Mouse (Mus musculus) bone marrow, adult 2 months (tissue): ENCODE data around the gene Wdhd1.

Experiments used
- CTCF ChIP-seq: fragments of 200-500 bp; IDR thresholded peaks from 2 replicates; pipeline ENCODE4 v1.5.1; 2011; ENCODE audit warnings: low read length, control low read depth; ENCODE audit not compliant: control insufficient read depth, insufficient read depth
- POLR2A ChIP-seq: fragments of 200-500 bp; IDR thresholded peaks from 2 replicates; pipeline ENCODE4 v1.6.1; 2011; ENCODE audit warnings: low read depth, mild to moderate bottlenecking, control low read depth, low read length, borderline replicate concordance; ENCODE audit not compliant: control insufficient read depth

- no peak for TF ChIP-seq CTCF
- no peak for TF ChIP-seq POLR2A
Observed at GRCm38 (mm10) chr14:47240600-47240999, 36.1 kb downstream of the Wdhd1 start.
